Mouse (Mus musculus): ENCODE results near the gene Asic2. TPM values are rescaled to one million over a fixed set of nuclear protein-coding genes. Genes with fewer than 3 reads are reported as not detected.

Asic2 gene
- total RNA-seq, 2 experiments from 2014 or later: 0.21 to 0.23 TPM

DNA sequence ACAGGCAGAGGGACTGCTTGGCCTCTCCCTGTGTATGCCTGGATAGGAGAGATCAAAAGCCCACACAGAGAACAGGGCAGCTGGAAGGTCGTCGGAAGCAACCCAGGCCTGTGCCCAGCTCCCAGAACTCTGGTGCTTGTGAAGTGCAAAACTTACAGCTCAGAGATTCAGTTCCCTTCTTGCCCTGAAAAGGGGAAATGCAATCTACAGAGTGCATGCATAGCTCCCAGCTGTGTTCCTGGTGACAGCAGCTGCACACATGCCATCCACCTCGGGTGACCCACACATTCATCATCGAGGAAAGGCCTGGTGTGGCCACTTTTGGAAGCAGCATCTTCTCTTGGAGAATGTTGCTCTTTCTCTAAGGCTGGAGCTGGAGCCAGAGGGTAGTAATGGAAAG lies 13.9 kb downstream of the Asic2 start:
- DNase-seq: no peak

DNA sequence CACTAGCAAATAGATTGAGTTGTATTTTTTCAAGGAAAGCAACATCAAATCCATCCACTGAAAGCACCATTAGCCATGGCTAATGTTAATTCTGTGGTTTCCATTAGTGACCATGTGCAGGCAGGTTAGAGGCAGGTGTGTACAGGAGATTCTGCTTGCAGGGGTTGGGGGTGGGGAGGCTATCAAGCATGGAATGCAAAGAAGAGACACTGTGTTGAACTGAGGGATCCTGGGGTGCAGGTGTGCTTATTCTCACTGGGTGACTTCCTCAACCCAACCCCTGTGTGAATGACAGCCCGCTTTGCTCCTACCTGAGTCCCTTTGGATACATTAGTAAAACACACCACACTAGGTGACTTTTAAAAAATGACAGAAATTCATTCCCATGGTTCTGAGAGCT lies 20.2 kb downstream of the Asic2 start:
- no peak for DNase-seq

DNA sequence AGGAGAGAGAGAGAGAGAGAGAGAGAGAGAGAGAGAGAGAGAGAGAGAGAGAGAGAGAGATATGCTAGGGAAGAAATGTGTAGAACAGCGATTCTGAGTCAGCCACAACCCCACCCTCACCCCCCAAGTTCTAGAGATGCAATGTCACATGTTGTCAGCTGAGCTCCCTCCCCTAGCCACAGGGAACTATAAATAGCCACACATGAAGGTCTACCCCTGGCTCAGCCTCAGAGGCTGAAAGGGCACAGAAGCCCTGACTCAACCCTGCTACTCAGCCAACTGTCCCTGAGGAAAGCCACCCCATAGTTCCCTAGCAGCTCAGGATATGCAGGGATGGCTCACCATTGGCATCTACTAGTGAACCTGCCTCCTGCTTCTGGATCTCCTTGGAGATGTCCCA lies 26.1 kb downstream of the Asic2 start:
- no peak for DNase-seq

DNA sequence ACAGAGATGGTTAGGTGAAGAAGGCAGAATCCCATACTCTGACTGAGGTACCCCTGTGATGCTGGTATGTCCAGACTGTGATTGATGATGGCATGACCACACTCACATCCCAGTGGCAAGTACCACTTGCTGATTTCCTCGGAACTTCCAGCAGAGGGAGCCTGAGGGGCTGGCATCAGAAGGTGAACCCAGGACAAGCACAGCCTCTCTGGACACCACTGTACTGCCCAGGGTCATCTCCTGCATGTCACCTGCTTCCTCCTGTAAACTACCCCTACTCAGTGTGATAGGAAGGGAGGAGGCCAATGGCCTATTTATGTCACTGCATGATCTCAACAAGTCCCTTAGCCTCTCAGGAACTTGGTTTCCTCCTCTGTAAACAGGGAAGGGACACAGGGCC lies 27.3 kb downstream of the Asic2 start:
- no peak for DNase-seq

DNA sequence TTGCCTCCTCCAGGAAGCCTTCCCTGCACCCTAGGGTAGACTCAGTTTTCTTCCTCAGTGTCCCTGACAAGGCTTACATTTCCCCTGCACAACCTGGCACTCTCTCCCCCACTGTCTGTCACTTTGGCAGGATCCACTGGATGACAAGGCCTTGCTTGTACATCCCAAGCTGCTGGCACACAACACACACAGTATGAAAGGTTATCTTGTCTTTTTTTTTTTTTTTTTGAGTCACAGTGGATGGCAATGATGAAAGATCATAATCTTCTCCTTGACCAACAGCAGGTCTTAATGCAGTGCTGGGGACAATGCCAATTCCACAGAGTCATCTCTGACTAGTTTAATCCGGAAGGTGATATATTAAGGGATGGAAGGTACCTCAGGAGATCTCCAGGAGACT lies 30.7 kb downstream of the Asic2 start:
- no peak for DNase-seq

DNA sequence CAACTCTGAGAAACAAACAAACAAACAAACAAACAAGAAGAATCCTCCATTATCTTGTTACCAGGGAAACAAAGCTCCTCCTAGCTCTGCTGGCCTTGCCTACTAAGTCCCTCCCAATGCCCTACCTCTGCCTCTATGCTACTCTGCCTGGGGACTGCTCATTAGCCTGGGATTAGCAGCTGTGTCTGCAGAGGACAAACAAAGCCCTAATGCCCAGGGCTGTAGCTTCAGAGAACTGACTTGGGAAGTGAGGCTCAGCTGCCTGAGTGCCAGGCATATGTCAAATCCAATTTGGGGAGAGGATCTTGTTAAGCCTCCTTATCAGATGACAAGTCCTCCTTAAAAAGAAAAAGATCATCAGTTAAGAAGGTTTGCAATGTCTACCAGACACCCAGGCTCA lies 41.9 kb downstream of the Asic2 start:
- no peak for DNase-seq

DNA sequence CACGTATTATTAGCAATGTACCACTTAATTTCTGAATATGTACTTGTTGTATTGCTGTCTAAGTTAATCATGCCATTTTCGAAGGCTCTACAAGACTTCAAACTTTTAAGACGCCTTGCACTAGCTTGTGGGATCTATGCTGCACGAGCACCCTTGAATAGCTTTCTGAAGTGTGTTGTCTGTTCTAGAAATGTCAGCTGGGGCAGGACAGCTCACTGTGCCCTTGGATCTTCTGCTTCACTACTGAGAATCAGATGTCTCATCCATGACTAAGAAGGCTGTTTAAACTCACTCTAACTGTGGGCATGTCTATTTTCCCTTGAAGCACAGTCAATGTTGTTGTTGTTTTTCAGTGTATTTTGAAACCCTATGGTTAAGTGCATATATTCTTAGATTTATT lies 44.6 kb downstream of the Asic2 start:
- DNase-seq: no peak

DNA sequence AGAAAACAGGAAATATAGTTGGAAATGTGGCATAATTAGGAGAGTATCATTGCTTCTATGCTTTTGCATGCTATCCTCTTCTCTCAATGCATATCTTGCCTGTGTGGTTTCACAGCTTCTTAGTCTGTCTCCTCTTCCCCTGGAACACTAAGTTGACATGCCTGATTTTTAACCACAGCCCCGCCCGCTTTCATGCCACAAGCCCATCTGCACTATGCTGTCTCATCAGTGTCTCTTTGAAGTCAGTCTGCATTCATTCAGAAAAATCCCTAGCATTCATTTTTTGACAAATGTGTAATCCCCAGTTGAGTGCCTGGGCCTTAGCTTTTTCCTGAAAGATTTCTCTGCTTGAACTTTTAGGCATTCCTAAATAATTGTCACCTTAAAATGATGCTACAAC lies 45.2 kb downstream of the Asic2 start:
- DNase-seq: no peak

DNA sequence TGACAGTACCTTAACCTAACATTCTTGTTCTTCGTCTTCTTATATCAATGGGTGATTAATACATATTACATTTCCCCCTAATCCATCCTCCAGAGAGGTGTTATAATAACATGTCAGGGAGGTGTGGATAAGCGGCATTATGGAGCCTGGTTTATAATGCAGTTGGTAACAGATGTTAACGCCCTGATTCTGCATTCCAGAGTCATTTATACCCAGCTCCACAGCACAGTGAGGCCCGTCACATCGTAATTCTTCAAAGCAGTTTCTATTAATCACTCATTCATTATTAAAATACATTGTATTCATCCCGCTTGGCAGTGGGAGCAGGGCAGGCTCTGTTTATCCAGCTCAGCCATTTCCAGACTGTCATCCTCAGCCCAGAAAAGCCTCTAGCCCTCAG lies 52.8 kb downstream of the Asic2 start:
- DNase-seq: no peak

DNA sequence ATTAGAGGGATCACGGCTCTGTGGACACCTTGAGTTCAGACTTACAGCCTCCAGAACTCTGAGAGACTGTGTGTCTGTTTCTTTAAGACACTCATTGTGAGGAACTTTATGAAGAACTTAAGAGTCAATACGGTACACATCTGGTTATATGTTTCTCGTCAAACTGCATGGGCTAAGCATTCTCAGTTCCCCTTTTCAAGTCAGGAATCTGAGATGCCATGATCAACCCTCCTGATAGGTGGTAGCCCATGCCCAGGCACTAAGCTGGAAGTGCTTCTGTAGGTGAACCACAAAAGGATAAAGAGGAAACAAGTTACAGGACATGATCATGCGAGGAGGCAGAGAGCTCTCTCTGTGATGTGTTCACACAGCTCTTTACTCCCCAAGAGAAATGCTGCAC lies 55.2 kb downstream of the Asic2 start:
- no peak for DNase-seq

DNA sequence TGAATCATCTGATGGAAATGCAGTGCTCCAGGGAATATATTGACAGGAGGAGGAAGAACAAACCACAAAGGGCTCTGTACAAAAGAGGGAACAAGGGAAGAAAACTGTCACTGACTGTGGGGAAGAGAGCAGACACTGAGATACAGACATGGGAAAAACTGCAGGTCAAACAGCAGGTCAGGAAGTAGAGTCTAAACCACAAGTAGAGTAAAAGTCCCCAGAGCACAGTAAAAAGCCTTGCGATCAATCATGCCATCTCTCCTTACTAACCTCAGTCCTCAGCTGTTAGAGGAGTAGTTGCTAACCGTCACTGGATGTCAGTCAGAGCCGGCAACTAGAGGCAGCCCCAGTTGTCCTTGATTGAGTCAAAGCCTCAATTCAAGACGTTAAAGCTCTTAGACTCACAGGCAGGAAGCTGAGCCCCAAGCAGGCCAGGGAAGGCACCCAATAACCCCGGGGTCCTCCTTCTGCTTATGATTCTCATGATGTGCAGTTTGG lies 58.8 kb downstream of the Asic2 start:
- no peak for DNase-seq

DNA sequence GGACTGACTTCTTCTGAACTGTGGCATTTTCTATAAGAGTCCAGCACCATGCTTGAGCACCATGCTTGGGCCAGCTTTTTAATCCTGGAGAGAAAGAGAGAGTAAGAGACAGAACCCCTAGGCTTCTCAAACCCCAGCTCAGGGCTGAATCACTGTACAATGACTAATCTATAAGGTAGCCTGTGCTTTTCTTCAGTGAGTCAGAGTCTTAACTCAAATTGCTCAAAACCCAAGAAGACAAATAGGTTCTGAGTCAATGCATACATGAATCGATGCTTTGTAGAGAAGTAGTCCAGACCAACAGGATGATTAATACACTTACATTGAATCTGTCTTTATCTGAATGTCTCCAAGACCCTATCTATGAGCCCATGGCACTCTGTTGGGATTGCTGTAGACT lies 59.5 kb downstream of the Asic2 start:
- no peak for DNase-seq

DNA sequence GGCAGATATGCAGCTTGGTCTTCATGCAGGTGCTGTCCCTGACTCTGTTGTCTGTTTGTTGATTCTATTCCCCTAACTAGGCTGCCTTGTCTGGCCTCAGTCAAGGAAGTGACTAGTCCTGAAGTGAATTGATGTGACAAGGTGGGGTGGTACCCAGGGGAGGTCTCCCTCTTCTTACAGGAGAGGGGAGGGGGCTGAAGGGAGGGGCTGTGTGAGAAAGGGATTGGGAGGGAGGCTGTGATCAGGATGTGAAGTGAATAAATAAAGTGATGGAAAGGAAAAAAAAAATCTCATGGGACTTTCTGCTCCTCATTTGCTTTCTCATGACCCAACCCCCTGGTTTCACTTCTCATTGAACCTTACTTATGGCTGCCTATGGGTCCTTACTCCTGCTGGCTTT lies 65.9 kb downstream of the Asic2 start:
- DNase-seq: no peak

DNA sequence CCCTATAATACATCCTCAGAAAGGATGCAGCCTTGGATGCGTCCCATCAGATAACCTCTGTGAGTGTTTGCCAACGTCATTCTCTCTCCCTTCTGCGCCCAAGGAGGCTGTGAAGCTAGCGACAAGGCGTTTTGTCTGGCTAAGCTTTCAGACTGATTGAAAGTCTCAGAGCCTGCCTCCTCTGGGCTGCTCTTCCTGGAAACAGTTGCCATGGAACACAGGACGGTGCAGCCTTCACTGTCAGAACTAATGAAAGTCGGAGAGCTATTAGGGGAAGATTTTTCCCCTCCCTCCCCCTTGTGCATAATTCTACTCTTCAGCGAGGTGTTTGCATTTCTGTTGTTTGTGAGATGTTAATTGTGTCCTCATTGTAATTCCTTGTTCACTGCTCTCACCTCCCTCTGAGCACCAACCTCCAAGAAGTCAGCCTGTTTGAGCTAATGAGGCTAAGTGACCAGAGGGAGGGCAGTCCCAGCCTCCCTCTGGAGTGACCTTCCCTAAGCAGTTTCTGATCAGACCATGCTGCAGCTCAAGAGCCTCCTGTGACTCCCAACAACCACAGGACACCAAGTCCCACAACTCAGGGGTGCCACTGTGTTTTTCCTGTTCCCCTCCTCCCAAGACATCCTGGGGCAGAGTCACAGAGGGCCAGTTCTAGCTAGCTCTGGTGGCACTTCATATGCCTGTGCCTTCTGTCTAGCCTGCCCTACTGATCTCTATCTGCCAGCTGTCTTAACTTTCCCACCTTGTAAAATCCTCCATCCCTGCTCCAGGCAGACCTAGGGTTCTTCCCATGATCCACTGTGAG lies 70.5 kb downstream of the Asic2 start:
- DNase-seq: no peak

DNA sequence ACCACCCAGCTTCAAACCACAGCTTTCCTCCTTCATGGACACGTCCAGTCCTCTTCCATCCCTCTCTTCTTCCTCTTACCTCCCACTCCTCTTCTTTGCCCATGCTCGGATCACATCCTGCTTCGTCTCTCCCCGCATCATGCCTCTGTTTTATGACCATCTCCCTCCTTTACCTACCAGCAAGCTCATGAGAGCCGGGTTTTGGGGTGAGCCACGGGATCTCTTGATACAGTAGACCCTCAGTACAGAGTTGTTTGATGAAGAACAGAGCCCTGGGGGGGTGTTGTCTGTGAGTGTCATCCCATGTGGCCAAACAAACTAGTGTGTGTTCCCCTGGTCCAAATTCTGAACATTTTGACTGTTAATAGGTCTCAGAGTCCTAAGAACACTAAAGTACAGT lies 71.7 kb downstream of the Asic2 start:
- no peak for DNase-seq

DNA sequence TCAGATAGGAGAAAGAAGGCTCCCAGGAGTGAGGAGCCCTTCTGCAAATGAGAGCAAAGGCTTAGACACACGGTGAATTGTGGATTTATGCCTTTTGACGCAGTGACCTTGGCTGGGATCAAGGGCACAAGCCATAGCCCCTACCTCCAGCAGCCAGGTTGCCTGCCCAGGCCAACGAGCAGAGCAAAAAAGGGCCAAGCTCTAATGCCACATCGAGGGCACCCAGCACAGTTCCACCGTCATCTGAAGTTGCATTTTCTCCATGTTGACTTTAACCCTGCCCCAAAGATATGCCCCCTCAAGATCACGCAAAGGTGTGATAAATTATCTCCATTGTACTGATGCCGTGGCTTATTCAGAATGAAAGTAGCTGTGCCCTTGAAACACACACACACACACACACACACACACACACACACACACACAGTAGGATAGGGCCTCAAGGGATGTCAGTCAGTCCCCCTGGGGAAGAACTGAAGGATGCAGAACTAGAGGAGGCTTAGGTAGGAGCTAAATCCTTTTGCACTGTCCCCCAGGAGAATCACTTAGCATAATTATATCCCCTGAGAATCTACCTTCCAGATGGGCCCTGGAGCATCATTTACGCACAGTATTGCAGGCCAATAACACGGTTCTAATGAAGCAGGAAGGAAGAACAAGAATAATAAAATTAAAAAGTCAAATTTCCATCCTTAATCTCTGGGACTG lies 96.6 kb downstream of the Asic2 start:
- DNase-seq: no peak

DNA sequence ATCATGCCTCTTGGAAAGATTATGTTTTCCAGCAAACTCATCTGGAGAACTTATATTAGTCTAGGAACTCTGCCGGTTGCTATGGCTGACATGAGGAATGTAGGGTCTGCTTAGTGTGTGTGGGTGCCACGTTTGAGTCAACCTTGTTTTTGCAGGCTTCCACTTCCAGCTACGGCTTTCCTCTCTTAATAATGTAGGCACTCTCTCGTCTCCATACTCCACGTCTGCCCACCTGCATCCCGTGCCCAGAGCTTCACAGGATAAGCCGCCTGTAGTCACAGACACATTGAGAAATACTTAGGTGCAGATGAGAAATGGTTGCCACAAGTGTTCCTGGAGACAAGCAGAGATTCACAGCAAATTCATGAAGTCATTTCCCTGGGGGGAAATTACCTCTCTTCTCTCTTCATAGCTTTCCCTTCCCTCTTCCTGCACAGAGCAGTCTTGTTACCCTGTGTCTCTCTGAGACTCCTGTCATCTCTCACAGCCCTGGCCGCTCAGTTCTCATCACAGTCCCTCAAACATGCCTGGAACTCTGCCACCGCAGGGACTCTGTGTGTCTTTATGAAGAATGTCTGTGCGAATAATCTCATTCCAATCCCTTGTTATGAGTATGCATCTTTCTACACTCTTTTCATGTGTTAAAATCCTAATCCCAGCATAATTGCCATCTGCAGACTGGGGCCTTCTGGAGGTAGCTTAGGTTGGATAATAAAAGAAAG lies 102.4 kb downstream of the Asic2 start:
- peak; percentile 32 for DNase-seq

DNA sequence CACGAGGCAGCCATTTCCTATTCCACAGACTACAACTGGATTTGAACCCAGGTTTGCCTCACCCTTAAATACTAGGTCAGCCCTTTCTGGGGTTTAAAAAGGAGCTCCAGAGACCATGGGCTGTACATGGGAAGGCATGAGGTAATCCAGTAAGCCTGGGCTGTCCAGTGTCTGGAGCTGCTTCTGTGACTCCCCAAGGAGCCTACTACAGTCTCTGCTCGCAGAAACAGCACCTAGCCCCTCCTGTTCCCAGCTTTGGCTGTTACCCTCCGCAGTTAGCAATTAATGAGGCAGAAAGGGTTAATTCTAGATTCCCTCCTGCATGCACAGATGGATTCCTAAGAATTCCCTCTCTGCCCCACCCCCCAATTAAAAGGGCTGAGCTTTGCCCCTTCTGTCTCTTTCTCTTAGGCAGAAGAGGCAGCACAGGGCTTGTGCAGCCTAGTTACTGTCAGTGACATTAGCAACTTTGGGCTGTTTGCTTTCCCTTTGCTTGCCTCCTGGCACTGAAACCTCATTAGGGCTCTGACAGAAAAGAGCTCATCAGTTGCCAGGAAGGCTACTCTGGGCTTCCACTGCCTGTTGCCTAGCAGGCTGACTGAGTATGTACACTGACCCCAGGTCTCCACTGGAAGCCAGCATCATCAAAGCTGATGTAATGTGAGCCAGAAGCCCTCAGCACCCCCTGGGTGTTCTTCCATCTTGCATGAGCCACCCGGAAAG lies 107.8 kb downstream of the Asic2 start, which contains the start of gene 5530401A14Rik:
Gene 5530401A14Rik, plus strand, starts transcription at position 424 of the 723 bp plus-strand sequence.
- no peak for DNase-seq

DNA sequence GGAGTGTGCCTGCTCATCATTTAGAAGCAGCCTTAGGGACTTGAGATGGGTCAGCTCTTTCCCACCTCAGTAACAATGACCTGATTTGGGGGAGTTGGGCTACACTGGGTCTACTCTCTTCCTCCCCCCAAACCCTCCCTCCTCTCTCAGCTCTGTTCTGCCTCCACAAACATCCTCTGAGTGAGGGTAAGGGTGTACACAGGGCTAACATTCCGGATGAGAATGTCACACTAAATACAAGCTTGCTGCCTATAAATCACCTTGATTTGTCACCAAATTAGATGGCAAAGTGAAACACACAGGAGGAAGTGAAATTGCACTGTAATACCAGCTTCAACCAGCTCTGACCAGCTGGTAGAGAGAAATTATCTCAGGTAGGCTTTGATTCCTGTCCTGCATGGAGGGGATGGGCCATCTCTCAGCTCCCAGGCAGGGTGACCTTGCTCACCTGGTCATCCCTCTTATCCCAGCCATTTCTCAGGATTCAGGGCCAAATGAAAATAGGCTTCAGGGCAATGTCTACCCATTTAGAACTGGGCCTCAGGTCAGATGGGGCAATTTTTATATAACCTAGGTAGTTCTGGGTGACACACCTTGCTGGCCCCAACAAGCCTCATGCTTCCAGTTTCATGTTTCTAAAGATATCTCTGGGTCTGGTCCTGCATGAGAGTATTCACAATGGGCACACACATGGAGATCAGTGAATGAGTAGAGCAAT lies 120.3 kb downstream of the Asic2 start:
- DNase-seq: no peak

DNA sequence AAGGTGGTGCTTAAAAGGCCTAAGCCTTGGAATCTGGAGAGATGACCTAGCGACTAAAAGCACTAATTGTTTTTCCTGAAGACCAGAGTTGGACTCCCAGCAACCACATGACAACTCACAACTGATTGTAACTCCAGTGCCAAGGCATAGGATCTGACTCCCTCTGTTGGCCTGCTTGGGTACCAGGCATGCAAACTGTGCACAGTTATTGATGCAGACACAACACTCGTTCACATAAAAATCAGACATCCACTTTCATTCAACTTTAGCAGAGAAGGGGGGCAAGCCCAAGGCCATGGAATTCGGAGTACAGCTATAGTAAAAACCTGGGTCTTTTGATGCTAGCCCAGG lies 122.6 kb downstream of the Asic2 start:
- no peak for DNase-seq

DNA sequence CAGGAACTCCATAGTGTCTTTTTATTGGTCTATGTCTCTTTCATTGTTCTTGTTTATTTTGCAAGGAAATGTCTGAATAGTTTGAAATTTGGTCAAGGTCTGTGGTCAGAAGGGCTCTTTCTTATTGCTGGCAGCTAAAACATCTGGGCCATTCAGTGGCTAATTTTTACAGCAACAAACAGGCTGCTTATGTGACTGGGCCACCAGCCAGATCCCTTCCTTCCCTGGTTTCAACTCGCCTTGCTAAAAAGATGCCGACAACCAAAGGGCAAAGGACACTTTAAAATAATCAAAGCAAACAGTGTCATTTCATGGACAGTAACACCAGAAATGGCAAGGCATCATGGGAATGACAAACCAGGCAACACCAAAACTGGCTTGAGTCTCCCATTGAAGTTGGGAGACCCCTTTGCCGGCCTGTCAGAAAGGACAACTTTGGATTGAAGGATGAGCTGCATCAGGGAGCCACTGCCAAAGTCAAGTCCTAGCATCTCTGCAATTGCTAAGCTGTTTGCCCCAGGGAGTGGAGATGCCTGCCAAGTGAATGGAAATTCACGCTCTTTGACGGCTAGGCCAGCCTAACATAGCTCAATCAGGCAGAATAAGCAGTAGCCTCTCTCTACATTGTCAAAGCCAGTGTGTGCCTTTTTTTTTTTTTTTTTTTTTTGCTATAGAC lies 123.1 kb downstream of the Asic2 start:
- DNase-seq: peak; percentile 28

All from gastrocnemius, postnatal 10 days (tissue).